Mouse (Mus musculus) bone marrow, adult 2 months (tissue): ENCODE measurements around the gene Sh3d19. TPM values are rescaled to one million over a fixed set of nuclear protein-coding genes. Genes with fewer than 3 reads are reported as not detected.
A peak's percentile ranks its signal among the peaks of the same experiment; 100 is the strongest.

Source experiments
- H3K27ac ChIP-seq: fragments of 200-500 bp; 2 replicates; pipeline ENCODE4 v1.5.1; 2012; ENCODE audit warnings: low read depth, mild to moderate bottlenecking, control low read depth, inconsistent platforms, low read length; ENCODE audit not compliant: control insufficient read depth, poor library complexity, insufficient read depth
- H3K4me1 ChIP-seq: fragments of 200-500 bp; 2 replicates; pipeline ENCODE4 v1.6.1; 2011; ENCODE audit warnings: low read length; ENCODE audit not compliant: control insufficient read depth, insufficient read depth
- H3K4me3 ChIP-seq: fragments of 200-500 bp; replicated peaks from 2 replicates; pipeline ENCODE3; 2011; ENCODE audit warnings: mild to moderate bottlenecking, low read depth, low read length, control low read depth; ENCODE audit not compliant: control insufficient read depth
- CTCF ChIP-seq: fragments of 200-500 bp; IDR thresholded peaks from 2 replicates; pipeline ENCODE4 v1.5.1; 2011; ENCODE audit warnings: low read length, control low read depth; ENCODE audit not compliant: control insufficient read depth, insufficient read depth
- POLR2A ChIP-seq: fragments of 200-500 bp; IDR thresholded peaks from 2 replicates; pipeline ENCODE4 v1.6.1; 2011; ENCODE audit warnings: low read depth, mild to moderate bottlenecking, control low read depth, low read length, borderline replicate concordance; ENCODE audit not compliant: control insufficient read depth
- WGBS: fragments of 180-500 bp; shearing (Covaris S2); methylation state at CpG from one replicate; pipeline ENCODE4 v1.1.7; 2018; 5-methylcytosine and 5-hydroxymethylcytosine counted together
- polyA plus RNA-seq: library from polyadenylated mRNA; stranded (reverse); fragments of >200 nt; gene quantifications from 2 replicates; pipeline ENCODE4 v1.2.4, GENCODE M21; 2011; ENCODE audit warnings: low replicate concordance; ENCODE audit not compliant: missing spikeins, insufficient read depth, insufficient read length

Gene Sh3d19
- polyA plus RNA-seq, 1 experiment: 6.4 TPM

DNA sequence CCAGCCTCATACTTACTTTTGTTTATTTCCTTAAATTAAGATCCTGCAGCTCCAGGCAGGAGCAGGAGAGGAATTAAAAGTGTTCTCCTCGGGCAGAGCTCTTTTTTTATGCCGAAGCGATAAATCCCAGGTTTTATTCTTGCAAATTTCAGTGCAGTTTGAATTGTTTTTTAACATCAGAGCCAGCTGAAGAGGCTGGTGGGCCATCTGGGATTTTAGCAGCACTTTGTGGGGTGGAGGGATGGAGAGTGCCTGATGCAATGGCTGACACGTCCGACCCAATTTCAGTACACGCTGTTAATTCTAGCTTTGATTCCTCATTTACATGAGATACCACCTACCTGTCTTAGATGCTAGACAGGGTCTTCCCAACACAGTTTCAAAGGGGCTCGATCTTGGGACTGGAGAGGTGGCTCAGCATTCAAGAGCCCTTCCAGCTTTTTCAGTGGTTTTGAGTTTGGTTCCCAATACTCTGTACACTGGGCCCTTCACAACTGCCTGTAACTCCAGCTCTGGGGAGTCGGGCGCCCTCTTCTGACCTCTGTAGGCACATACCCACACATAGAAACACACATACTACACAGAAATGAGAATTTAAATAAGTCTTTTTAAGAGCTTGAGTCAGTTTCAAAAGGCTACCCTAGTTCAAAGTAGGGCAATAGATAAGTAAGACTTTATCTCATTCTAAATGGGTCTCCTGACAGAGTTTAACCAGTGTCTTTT is 76.9 kb downstream of the Sh3d19 start:
- no peaks in the 10 kb centered on the region for H3K4me1 ChIP-seq
- TF ChIP-seq CTCF (no peak), POLR2A (no peak)
- H3K4me3 ChIP-seq: no peak overlapping the region
- WGBS: 89% methylated on average over 9 of the region's 9 CpGs
- no peak overlapping the region for H3K27ac ChIP-seq

DNA sequence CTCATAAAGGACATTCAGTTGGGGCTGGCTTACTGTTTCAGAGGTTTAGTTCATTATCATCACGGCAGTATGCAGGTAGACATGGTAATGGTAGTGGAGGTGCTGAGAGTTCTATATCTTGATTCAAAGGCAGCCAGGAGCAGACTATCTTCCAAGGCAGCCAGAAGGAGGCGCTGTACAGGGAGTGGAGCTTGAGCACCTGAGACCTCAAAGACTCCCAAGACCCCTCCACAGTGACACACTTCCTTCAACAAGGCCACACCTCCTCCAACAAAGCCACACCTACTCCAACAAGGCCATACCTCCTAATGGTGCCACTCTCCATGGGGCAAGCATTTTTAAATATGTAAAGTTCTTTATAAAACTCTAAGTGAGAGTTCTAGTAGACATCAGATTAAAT is 78.1 kb downstream of the Sh3d19 start:
- TF ChIP-seq POLR2A: no peak
- TF ChIP-seq CTCF: no peak
- H3K27ac ChIP-seq: no peak overlapping the region
- H3K4me1 ChIP-seq: no peaks in the 10 kb centered on the region
- no peak overlapping the region for H3K4me3 ChIP-seq
- 71% methylated on average over 2 of the region's 2 CpGs for WGBS

GRCm38 (mm10) chr3:86056678-86057077 is 85.8 kb downstream of the Sh3d19 start:
- H3K4me1 ChIP-seq: no peaks in the 10 kb centered on the region
- WGBS: 66% methylated on average over 4 of the region's 4 CpGs
- H3K27ac ChIP-seq: no peak overlapping the region
- no peak overlapping the region for H3K4me3 ChIP-seq
- TF ChIP-seq CTCF (no peak), POLR2A (no peak)

- TF ChIP-seq POLR2A: no peak
- TF ChIP-seq CTCF: no peak
- 71% methylated on average over 6 of the region's 6 CpGs for WGBS
- Histone ChIP-seq H3K4me1 (no peaks in the 10 kb centered on the region), H3K27ac (no peak overlapping the region), H3K4me3 (no peak overlapping the region)
Measured at GRCm38 (mm10) chr3:86057436-86058095, 86.7 kb downstream of the Sh3d19 start.

GRCm38 (mm10) chr3:86069646-86070250 is 98.8 kb downstream of the Sh3d19 start:
- H3K4me3 ChIP-seq: no peak overlapping the region
- no peak overlapping the region for H3K27ac ChIP-seq
- no peak for TF ChIP-seq POLR2A
- TF ChIP-seq CTCF: peak; percentile 14; the same call in 1 of the 2 replicates
- WGBS: 81% methylated on average over 11 of the region's 11 CpGs
- no peaks in the 10 kb centered on the region for H3K4me1 ChIP-seq

- Histone ChIP-seq H3K4me1 (no peaks in the 10 kb centered on the region), H3K27ac (no peak overlapping the region), H3K4me3 (no peak overlapping the region)
- TF ChIP-seq CTCF (no peak), POLR2A (no peak)
- 69% methylated on average over 7 of the region's 7 CpGs for WGBS
Measured at GRCm38 (mm10) chr3:86070799-86071198, 99.9 kb downstream of the Sh3d19 start.

DNA sequence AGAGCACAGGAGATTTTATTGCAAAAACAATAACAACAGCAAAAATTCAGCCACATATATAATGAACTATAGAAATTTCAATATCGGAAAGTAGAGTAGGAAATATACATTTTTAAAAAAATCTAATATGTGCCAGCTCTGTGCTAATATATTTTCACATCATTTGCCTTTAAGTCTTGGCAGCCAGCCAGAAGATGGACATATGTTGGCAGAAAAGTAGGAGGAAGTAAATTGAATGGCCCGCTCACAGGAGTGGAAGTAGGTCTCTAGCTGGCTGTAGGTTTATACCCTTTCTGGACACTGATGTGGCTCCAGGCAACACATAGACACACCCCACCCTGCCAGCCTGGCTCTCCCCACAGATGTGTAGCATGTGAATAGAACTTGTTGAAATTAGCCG is 101.2 kb downstream of the Sh3d19 start:
- TF ChIP-seq CTCF: no peak
- TF ChIP-seq POLR2A: no peak
- whole genome bisulfite sequencing: 71% methylated on average over 3 of the region's 3 CpGs
- Histone ChIP-seq H3K4me1 (no peaks in the 10 kb centered on the region), H3K4me3 (no peak overlapping the region), H3K27ac (no peak overlapping the region)

- no peak overlapping the region for H3K4me3 ChIP-seq
- TF ChIP-seq CTCF: no peak
- TF ChIP-seq POLR2A: no peak
- no peak overlapping the region for H3K27ac ChIP-seq
- WGBS: 79% methylated on average over 5 of the region's 5 CpGs
- no peaks in the 10 kb centered on the region for H3K4me1 ChIP-seq
Measured at GRCm38 (mm10) chr3:86072889-86073288, 102.0 kb downstream of the Sh3d19 start.

GRCm38 (mm10) chr3:86075593-86075992 is 104.7 kb downstream of the Sh3d19 start:
- H3K4me1 ChIP-seq: no peaks in the 10 kb centered on the region
- TF ChIP-seq POLR2A (no peak), CTCF (no peak)
- H3K4me3 ChIP-seq: no peak overlapping the region
- no peak overlapping the region for H3K27ac ChIP-seq
- 84% methylated on average over 5 of the region's 5 CpGs for WGBS
